ENCODE assay signal across 16 mouse cellular contexts in the genomic region with DNA sequence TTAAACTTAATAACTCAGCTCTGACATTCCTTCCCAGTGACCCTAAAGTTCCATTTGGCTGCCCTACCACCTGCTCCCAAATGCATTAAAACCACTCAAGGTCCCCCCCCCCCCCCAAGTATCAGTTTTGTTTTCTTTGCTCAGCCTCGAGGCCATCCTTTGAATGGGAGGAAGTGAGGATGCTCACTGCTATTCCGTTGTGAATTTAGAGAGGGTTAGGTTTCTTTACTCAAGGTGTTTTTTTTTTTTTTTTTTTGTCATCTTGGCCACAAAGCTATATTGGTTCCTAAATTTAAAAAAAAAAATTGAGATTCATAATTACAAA.
DNase-seq lines count a peak whose midpoint lies in the region; ATAC-seq and TF ChIP-seq lines count a peak whose summit lies in the region.
"Had no signal": no experiment of that assay in that cellular context is flagged by ENCODE, and none has a peak within 500 bp of the region (broad histone marks: within the 10 kb centered on the region; RNA-seq: fewer than 3 reads in every experiment).

No protein-coding gene starts in this region.

- H3K4me1 ChIP-seq in kidney, embryonic 14.5 days (ENCODE audit: control insufficient read depth, insufficient read depth, low read length), result peaks cover 12% of the 10 kb centered on the region; the same call in 1 of the 2 replicates
- H3K4me1 ChIP-seq in testis, adult 2 months (ENCODE audit: control insufficient read depth, insufficient read depth, low read length), result peaks cover 3% of the 10 kb centered on the region; the same call in 1 of the 2 replicates
- H3K4me1 ChIP-seq: hindbrain, embryonic 12.5 days had no signal

- H3K27ac ChIP-seq in kidney, embryonic 14.5 days (ENCODE audit: low read depth, low read length), result no peak overlapping the region
- no peak overlapping the region for H3K27ac ChIP-seq in testis, adult 2 months (ENCODE audit: control insufficient read depth, insufficient read depth, low read depth, low read length)
- H3K27ac ChIP-seq: hindbrain, embryonic 12.5 days; macrophage had no signal

- no peaks in the 10 kb centered on the region for H3K9me3 ChIP-seq in kidney, embryonic 14.5 days (ENCODE audit: control insufficient read depth, low read length)
- H3K9me3 ChIP-seq: hindbrain, embryonic 12.5 days had no signal

- peak overlapping the region; percentile 35 for H3K4me2 ChIP-seq in kidney, embryonic 14.5 days (replicated peaks; ENCODE audit: low read depth, low read length)

- H3K4me3 ChIP-seq in kidney, embryonic 14.5 days (ENCODE audit: low read length), result no peak overlapping the region
- H3K4me3 ChIP-seq in testis, adult 2 months (ENCODE audit: control insufficient read depth, low read depth, low read length), result peak overlapping the region; percentile 73; the same call in 1 of the 2 replicates
- H3K4me3 ChIP-seq: erythroblast, embryonic 14.5 days; hindbrain, embryonic 12.5 days had no signal

- H3K27me3 ChIP-seq in kidney, embryonic 14.5 days (ENCODE audit: control insufficient read depth, insufficient read depth, low read length), result no peaks in the 10 kb centered on the region
- H3K27me3 ChIP-seq in testis, adult 2 months (ENCODE audit: control insufficient read depth, insufficient read depth, low read length), result no peaks in the 10 kb centered on the region
- H3K27me3 ChIP-seq: hindbrain, embryonic 12.5 days had no signal

- H3K36me3 ChIP-seq in kidney, embryonic 14.5 days (ENCODE audit: control insufficient read depth, insufficient read depth, low read length), result no peaks in the 10 kb centered on the region
- no peaks in the 10 kb centered on the region for H3K36me3 ChIP-seq in testis, adult 2 months (ENCODE audit: control insufficient read depth, insufficient read depth, low read length)
- H3K36me3 ChIP-seq: hindbrain, embryonic 12.5 days had no signal

- no peak for ATAC-seq in kidney, embryonic 14.5 days (ENCODE audit: low FRiP score, low TSS enrichment)
- ATAC-seq in frontal cortex, adult (ENCODE audit: low TSS enrichment), result no peak
- ATAC-seq: forebrain, embryonic 16.5 days had no signal

- DNase-seq in embryo, embryonic 9.5 days (ENCODE audit: extremely low spot score), result peak; percentile 36
- no peak for DNase-seq in embryo, embryonic 10.5 days (ENCODE audit: low spot score)
- DNase-seq in kidney, postnatal 4 days, result no peak
- DNase-seq in testis, postnatal 10 days (ENCODE audit: low spot score), result no peak
- DNase-seq in cerebellum, postnatal 14 days, result no peak
- DNase-seq: cerebellum, postnatal 25 days; gastrocnemius, postnatal 25 days; layer of hippocampus, adult 9-11 months; right cerebral cortex, postnatal 25 days had no signal

- TF ChIP-seq CTCF in testis, adult 2 months (IDR thresholded peaks at IDR 0.05; ENCODE audit: control insufficient read depth, insufficient read depth, insufficient replicate concordance, low read depth, low read length), result no peak

- H3K9ac ChIP-seq in kidney, embryonic 14.5 days (ENCODE audit: low read depth, low read length), result no peak overlapping the region
- H3K9ac ChIP-seq: hindbrain, embryonic 12.5 days had no signal

- 1% methylated on average over 2 of the region's 2 CpGs for whole genome bisulfite sequencing in kidney, embryonic 14.5 days

- TF ChIP-seq POLR2A in testis, adult 2 months (IDR thresholded peaks at IDR 0.05; ENCODE audit: control insufficient read depth, low read depth, low read length), result no peak
